Mouse (Mus musculus) adrenal gland, postnatal 36 days (tissue): ENCODE measurements around the gene St6gal1. TPM values are rescaled to one million over a fixed set of nuclear protein-coding genes. Genes with fewer than 3 reads are reported as not detected.
A peak's percentile ranks its signal among the peaks of the same experiment; 100 is the strongest.

Source experiments
- DNase-seq, 2 experiments: peaks; one replicate each; pipeline ENCODE4 v3.0.0; 2021; ENCODE audit warnings: mixed read lengths in 1 of 2
- total RNA-seq, 2 experiments: library from RNA; stranded (reverse); gene quantifications; 2 replicates each; pipeline ENCODE4 v1.2.3; 2021

Gene St6gal1
- total RNA-seq, 2 experiments from 2014 or later, result 45.5 to 49.5 TPM

DNA sequence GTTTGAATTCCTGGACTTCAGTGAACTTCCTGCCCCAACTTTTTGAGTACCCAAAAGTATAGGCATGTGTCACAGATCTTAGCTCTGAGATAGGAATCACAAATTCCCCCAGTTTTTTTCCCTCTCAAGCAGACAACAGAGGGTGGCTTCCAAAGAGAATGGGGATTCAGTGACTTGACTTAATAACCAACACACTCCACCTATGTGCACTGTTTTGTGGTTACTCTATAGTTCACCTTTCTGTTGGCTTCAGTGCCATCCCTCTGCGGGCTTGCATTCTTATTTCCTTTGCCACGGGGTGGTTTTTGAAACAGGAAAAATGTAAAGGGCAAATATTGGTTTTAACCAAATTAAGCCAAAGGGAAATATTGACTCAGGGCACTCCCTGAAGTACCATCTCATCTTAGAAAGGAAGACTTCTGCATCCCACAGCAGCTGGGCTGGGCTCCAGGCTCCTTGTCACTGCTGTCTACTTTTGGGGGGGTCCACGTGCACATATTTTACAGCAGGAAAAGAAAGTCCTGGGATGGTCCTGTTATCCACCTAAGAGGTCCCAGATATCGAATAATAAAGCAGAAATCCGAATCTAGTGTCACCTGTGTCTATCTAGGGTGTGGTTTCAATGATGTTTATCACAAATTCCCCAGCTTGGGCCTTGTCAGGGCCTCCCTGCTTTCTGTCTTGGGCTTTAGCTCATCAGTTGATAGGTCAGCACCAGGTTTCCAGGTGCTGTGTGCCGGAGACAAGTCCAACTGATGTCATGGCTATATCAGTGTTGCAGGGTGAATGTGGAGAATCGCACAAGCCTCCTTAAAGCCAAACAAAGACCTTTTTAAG, 75.6 kb downstream of the St6gal1 start:
- DNase-seq, result no peak

DNA sequence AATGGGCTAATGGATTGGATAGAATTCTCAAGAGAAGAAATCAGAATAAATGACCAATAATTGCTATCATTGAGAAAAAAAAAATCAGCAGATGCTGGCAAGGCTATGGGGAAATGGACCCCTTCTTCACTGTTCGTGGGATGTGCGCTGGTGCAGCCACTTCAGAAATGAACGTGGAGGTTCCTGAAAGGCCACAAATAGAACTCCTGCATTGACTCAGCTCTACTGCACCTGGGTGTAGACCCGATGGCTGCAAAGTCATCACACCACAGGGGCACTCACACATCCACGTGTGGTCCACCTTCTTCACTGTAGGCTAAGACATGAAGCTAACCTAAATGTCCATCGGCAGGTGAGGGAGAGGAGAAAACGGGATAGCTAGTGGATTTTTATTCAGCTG, 77.2 kb downstream of the St6gal1 start:
- DNase-seq, result no peak

DNA sequence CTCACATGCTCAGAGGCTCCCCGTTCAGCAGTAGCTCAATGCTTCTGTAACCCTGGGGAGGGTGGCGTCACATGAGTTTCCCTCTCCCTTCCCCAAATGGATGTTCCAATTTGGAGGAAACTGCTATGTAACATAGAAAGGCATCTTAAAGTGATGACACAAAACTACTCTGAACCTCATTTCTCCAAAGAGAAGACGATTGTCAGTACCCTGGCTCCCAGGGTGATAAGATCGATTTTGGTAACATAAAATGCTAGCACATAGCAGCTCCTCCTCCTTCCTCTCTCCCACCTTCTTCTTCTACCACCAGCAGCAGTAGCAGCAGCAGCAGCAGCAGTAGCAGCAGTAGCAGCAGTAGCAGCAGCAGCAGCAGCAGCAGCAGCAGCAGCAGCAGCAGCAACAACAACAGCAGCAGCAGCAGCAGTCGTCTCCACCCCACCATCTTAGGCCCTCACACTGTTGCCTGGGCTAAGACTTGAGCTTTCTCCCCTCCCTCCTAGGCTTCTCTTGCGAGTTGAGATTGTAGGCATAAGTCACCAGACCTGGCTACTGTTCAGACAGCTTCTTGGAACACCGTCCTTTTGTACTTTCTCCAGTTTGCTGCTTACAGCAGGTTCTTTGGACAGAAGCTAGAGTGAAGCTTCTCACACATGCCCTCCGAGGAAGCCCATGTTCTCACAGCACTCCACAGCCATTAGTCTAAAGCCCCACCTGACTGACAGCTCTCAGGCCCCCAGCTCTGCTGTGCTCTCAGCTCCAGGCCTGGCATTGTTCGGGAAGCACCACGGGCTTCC, 81.5 kb downstream of the St6gal1 start:
- peak; percentile 23 to 29 for DNase-seq

DNA sequence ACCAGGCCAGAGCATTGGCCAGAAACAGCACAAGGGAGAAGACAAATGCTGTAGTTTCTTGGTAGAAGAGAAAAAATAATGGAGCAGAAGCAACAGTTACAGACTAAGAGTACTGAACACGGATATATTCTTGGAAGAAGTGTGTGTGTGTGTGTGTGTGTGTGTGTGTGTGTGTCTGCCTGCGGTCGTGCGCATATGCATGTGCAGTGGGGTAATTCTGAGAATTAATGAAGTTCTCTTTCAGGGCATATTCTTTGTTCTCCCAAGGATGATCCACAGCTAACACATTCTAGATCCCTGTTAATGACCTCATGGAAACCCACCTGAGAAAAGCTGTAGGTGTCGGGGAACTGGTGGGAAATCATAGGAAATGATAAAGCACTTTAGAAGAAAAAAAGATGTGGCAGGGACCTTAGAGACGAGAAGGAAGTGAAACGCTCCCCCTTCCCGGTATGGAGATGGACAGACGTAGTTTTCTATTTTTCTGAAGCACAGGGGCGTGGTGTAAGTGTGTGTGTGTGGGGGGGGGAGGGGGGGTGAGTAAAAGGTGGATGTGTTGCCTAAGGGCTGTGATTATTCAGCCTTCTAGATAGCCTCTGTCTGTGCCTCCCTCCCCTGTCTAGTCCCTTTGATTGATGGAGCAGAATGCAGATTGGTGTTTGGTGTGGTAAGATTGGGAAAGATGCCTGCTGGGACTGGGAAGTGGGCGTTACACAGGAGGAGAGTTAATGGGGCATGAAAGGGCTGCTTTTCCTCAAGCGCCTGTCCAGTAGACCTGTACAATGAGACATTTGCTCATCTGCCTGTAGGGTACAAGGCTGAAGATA, 82.8 kb downstream of the St6gal1 start:
- no peak for DNase-seq

DNA sequence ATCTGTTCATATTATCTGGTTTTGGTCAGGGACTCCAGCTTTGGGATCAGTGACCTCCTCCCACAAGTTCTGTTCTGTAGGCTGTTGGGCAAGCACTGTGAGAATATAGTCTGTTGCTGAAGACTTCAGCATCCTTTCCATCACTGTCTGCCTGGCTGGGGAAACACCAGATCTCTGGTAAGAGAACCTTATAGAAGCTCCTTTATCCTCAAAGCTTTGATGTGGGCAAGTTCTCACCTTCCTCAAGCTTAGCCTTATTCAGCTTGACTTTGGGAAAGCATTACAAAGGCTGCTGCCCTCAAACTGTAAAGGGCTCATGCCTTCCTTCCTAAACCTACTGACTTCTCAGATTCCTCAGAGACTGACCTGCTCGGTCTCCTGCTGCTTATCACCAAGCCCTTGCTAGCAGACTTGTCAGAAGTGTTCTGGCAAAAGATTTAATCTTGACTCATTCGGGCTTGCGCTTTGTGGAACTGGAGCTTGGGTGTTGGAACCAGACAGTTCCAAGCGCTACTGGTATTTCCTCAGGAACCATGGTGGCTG, 83.5 kb downstream of the St6gal1 start:
- no peak for DNase-seq

DNA sequence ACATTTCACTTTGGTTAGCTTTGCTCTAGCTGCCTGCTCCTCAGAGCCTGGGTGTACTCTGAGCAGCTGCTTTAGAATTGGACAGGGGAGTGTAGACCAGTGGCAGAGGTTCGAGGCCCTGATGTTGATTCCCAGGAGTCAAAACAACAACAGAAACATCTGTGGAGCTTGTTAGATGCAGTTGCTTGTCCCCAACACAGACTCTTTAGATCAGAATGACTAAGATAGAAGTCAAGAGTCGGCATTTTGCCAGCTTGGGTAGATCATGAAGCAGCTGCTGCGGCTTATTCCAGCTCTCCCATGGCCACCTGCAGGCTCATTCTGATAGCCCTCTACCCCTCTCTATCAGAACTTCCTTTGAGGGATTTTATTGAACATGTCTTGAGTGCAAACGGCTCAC, 84.5 kb downstream of the St6gal1 start:
- DNase-seq, result no peak

DNA sequence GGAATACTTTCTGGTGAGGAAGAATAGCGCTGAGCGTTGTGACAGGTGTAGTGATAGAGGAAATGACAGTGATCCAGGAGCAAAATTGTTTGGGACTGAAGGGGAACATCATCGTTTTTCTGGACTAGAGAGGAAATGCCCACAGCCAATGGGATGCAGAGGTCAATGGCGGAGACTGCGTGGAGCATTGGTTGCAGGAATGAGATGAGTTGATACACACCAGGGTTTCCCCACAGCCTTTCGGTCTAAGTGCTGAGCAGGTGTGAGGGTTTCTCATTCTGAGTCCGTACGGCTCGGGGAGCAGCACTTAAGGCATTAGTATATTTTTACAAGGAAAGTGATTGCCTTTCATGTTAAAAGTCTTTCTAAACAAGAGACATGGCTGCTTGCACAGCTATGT, 88.1 kb downstream of the St6gal1 start:
- DNase-seq, result no peak

DNA sequence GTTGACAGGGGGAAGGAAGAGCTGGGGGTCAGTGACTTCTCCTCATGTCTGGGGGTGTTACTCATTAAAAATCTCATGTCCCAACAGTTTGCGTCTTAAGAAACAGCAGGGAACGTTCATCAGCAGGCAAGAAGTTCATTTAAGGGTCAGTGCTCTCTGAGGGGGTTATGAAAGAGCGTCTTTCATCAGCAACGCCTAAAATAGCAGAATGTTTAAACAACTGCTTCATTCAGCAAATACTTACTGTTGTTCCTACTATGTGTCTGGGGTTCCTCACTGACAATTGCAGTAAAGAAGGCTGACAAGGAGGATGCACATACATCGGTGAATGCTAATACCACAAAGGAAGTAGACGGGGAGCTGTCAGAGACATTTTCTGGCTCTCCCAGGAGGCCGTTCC, 90.2 kb downstream of the St6gal1 start:
- DNase-seq, result no peak

DNA sequence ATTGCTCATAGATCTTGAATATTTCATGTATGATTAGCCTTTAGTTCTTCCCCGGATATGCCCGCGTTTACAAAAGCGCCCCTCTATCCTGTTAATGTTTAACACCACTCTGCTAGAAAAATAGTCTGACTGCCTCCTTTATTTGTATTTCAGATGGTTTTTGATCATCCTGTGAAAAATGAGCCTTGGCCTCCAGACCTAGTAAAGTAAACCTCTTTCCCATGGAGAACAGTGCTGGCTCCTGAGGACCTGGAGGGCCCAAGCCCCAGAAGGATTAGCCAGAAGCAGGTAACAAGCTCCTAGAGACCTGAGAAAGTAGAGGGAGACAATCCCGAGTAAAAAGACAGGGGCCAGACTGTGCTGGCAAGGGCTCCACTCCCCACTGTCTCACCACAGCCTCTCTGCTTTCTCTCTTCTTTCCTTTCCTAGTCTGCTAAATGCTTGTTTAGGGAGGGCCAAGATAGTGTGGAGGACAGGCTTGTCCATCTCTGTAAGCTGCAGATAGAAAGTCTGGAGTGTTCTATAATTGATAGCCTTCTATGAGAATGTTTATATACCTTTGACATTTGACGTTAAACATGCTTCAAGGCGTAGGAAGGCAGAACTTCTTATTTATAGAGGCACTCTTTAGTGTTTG, 93.0 kb downstream of the St6gal1 start:
- DNase-seq, result no peak

DNA sequence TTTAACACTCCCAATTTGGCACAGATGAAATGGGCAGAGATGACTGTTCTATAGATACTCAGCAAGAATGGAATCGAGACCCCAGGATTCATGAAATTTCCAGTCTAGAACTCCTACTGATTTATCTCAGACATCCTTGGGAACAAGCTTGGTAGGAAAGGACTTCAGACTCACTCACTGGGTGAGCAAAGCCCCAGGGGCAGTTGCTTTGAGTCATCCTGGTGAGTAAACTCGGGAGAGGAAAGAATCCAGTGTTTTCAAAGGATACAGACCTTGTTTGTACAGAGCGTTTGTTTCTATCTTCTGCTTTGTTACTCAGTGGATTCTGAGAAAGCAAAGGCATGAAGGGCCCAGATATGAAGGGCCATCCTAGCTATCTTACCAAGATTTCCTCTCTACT, 95.5 kb downstream of the St6gal1 start:
- peak; percentile 30 to 32 for DNase-seq

DNA sequence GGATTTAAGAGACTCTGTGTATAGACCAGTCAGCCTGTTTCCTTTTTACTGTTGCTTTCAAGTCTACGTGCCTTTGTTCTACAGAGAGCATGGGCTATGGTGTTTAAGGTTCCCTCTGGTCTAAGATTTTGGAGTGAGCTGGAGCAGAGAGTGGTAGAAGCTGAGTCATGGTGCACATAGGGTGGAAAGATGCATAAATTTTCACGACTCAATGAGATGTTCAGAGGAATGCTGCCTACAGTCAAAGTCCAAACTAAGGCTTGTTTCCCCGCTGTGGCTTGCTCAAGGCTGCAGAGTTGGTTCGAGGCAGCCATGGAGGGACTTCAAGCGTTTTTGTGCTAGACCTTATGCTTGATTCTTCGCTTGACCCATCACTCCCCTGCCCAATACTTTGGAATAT, 96.0 kb downstream of the St6gal1 start:
- DNase-seq, result no peak

DNA sequence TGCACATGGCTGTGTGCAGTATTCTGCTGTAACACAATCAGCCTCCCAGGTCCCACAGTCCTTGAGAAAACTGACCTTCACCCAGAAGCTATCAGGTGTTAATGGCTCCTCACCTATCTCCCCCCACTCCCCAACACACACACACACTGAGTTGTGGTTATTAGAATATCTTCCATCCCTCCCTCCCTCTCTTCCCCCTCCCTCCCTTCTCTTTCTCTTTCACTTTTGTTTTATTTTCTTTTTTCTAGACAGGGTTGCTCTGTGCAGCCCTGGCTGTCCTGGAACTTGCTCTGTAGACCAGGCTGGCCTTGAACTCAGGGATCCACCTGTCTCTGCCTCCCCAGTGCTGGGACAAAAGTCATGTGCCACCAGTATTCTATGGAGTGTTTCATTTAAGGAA, 97.9 kb downstream of the St6gal1 start:
- no peak for DNase-seq

DNA sequence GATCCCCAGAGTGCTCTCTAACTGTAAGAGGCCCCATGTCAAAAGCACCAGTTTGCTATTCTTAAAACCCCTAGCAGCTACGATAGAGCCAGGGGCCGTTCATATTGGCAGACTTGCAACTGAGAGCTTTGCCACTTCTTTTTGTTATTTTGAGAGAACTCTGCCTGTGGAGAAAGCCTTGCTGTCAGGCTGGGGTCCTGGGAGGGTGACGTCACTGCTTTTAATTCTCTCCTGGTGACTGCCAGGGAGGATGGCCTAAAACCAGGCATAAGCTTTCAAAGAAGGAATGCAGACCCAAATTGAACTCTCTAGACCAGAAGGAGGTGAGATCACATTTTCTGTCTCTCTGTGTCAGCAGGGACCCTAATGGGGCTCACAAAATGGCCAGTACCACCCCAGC, 99.4 kb downstream of the St6gal1 start:
- no peak for DNase-seq

DNA sequence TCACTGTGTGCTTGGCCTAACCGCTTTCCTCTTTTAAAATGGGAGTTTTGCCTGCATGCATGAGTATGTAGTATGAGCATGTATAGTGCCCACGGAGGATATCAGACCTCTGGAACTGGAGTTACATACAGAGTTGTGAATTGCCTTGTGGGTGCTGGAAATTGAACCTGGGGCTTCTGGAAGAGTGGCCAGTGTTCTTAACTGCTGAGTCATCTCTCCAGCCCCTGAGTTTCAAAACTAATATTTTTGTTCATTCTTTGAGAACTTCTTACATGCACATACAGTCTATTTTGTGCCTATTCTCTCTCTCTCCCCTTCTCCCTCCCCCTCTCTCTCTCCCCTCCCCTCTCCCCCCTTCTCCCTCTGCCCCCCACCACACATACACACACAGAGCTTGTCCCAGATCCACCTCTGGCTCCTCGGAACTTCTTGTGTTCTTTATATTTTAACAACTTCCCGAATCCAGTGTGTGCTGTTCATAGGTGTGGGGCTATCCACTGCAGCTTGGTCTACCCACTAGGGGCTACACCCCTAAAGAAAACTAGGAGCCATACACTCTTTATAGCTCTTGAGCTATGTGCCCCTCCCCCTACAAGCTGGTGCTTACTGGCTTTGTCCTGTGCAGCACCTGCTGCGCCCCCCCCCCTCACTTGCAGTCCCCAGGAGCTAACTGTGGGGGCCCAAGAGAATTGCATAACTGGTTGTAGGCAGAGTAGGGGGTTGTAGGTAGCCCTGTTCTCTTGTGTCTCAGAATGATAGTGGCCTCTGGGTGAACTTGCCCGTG, 100.5 kb downstream of the St6gal1 start:
- no peak for DNase-seq

DNA sequence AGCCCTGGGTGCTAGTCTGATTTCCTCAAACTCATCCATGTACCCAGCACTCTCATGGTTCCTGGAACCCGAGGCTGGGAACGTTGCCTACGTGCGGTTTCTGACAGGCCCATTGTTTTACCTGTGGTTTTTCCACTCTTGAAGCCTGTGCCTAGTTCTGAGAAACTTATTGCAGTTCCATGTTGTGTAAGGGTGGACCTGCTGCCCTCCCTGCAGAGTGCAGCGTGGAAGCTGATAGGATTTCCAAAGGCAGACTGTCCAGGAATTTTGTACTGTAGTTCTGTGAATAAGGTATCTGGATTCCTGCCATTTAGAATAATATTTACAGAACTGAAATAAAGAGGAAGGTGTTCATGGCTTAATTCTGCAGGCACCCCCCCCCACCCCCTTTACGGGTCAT, 102.1 kb downstream of the St6gal1 start:
- no peak for DNase-seq

DNA sequence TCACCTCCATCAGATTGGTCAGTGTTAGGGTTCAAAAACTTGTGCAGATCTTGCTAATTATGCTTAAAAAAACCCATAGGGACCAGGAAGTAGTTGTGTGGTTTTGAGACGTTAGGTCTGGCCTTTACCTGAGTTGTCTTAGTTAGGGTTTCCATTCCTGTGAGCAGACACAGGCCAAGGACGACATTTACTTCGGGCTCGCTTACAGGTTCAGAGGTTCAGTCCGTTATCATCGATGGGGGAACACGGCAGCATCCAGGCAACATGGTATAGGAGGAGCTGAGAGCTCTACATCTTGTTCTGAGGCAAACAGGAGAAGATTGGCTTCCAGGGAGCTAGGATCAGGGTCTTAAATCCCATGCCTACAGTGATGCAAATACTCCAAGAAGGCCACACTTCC, 102.7 kb downstream of the St6gal1 start:
- no peak for DNase-seq

DNA sequence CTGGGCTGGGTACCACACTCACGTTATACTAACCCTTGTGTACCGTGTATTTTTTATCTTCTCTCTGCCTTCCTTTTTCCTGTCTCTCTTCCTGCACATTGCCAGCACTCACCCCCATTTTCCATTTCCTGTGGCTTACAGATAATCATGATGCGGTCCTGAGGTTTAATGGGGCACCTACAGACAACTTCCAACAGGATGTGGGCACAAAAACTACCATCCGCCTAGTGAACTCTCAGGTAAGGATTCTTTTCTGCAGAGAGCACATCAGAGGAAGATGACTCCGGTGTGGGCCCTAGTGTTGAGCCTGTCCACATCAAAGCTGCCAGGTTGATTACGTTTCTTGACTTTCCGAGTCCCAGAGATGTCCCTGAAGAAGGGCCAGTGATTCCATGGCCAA, 103.7 kb downstream of the St6gal1 start:
- DNase-seq, result no peak

DNA sequence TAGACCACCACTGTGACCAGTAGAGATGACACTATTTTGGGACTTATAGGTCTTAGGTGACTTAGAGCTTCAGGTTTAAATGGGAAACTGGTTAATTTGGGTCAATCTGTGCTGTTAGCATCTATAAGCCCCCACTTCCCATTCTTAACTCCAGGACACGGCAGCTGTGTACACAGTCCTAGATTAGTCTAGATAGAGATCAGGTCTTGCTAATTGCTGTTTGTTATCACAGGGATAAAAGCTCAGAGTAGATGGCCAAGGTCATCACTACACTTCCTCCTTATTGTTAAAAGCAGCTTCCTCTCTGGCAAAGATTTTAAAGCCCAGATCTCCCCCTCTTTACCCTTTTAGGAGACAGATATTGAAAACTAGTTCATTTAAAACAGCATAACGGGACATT, 107.6 kb downstream of the St6gal1 start:
- no peak for DNase-seq

DNA sequence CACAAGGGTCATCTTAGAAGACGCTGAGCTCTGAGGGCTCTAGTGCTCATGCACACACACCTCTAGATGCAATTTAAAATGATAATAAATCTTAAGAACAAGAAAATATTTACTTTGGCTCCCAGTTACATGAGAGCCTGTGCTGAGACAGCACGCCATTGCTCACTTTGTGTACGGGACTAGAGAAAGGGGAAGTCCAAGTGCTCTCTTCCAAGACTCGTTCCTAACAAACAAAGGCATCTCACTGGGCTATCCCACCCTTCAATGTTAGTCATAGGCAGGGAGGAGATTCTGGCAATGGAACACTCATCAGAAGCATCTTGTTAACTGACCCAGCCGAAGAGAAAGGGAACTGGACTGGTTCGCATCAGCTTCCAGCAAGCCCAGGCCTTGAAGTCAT, 108.1 kb downstream of the St6gal1 start:
- no peak for DNase-seq

DNA sequence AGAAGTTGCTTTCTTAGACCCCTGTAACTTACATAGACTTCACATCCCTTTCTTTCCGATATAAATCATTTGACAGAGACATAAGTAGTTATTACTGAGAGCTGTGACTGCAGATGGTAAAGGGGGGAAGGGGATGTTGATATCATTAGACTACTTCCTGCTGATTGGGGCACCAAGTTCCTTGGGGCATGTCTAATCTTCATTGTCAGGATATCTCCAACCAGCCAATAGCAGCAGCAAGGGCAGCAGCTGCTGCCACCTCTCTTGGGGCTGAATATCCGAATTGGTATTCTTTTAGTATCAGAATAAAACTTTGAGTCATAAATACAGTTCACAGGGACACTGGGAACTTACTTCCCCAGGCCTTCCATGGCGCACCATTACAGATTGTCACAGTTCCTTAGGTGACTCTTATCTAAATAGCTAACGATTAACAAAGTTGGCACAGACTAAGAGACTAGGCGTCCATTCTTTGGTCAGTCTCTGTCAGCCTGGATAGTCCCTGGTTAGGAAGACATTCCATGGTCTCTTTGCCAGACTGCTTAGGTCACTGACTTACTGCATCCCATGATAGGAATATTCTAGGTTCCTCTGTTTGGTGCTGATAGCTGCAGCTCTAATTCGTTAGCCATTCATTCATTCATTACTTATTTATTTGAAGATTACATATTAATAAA, 109.5 kb downstream of the St6gal1 start:
- DNase-seq, result no peak

DNA sequence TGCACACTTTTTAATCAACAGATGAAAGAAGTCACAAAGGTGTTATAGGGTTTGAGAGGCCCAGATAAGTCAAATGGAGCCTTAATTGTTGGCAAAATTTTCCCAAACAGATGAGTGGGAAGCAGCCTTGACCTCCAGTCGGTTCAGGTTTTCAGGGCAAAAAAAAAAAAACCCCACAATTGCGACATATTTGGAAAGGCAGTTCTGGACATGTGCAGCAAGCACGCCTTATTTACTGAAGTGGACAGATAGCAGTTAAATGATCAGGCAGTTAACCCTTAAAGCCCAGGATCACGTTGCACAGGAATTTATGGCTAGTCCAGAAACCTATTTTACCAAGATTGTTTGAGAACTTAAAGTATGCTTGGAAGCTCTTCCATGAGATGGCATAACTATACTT, 112.8 kb downstream of the St6gal1 start:
- no peak for DNase-seq
